ENCODE assay signal across 1 mouse cellular context in the genomic region with DNA sequence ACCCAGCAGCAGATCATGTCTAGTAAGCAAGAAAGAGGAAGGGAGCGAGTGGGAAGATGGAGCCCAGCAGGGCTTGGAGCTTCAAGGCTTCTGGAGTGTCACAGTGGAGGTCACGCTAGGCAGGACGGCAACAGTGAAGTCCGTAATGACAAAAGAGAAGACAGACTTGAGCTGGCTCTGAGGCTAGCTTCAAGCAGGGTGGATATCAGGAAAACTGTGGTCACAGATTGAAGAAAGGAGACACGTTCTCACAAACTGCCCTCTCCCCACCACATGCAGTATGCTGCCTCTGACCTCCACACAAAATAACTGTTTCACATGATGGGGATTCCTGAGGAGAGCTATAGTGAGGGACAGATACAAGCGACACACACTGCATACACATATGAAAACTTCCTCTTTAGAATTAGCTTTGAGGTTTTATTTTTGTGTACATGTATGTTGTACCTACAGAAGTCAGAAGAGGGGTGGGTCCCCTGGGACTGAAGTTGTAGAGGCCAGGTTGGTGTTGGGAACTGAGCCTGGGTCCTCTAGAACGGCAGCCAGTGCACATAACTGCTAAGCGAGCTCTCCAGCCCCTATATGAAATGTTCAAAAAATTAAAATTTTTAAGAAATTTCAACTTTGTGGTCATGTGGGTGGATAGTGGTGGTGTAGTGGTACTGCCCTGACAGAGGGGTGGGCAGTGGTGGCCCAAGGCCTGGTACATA.
TF ChIP-seq lines count a peak whose summit lies in the region.

No protein-coding gene starts in this region.

TF ChIP-seq in CH12.LX, 34 proteins besides CTCF, POLR2A, EP300 and RAD21 (continued from another document):
- no peak for TF ChIP-seq ZNF384 (IDR thresholded peaks at IDR 0.05; ENCODE audit: low read depth, low read length)
- TF ChIP-seq SMC3 (IDR thresholded peaks at IDR 0.05; ENCODE audit: low read depth, low read length) = no peak
- TF ChIP-seq SIN3A (IDR thresholded peaks at IDR 0.05; ENCODE audit: low read length) = no peak
- no peak for TF ChIP-seq MXI1 (IDR thresholded peaks at IDR 0.05; ENCODE audit: low read depth, low read length)
